Mouse (Mus musculus) neural tube, embryonic 12.5 days (tissue): ENCODE results near the gene Mecom. TPM values are rescaled to one million over a fixed set of nuclear protein-coding genes. Genes with fewer than 3 reads are reported as not detected.
"Not testable (repeated sequence)": the region's sequence is repeated elsewhere in the genome, so short reads cannot be mapped to it uniquely, and the experiment has no call there.

Experiments
- ATAC-seq: fragments of 200-750 bp; cut with Nextera tagmentation; 2 replicates; pipeline ENCODE4 v1.8.0; 2017; ENCODE audit warnings: low read depth, mild to moderate bottlenecking, moderate TSS enrichment, moderate library complexity; ENCODE audit not compliant: low FRiP score
- H3K27ac ChIP-seq: fragments of 300-500 bp; sonication (generic); 2 replicates; pipeline ENCODE4 v1.5.1; 2016
- H3K27me3 ChIP-seq: fragments of 300-500 bp; sonication (generic); replicated peaks from 2 replicates; pipeline ENCODE4 v1.6.1; 2016; ENCODE audit warnings: mild to moderate bottlenecking
- H3K36me3 ChIP-seq: fragments of 300-500 bp; sonication (generic); 2 replicates; pipeline ENCODE4 v1.6.1; 2016; ENCODE audit warnings: mild to moderate bottlenecking
- H3K4me1 ChIP-seq: fragments of 300-500 bp; sonication (generic); 2 replicates; pipeline ENCODE4 v1.6.1; 2016
- H3K4me2 ChIP-seq: fragments of 300-500 bp; sonication (generic); replicated peaks from 2 replicates; pipeline ENCODE4 v1.6.1; 2016; ENCODE audit warnings: mild to moderate bottlenecking
- H3K4me3 ChIP-seq: fragments of 300-500 bp; sonication (generic); 2 replicates; pipeline ENCODE4 v1.5.1; 2016
- H3K9ac ChIP-seq: fragments of 300-500 bp; sonication (generic); 2 replicates; pipeline ENCODE4 v1.6.1; 2016; ENCODE audit warnings: mild to moderate bottlenecking
- H3K9me3 ChIP-seq: fragments of 300-500 bp; sonication (generic); 2 replicates; pipeline ENCODE4 v1.6.1; 2016; ENCODE audit warnings: mild to moderate bottlenecking
- WGBS: fragments of 180-500 bp; shearing (Covaris S2); methylation state at CpG from one replicate; pipeline ENCODE4 v1.1.7; 2016; 5-methylcytosine and 5-hydroxymethylcytosine counted together
- polyA plus RNA-seq: library from polyadenylated mRNA; unstranded; fragments of >200 nt; fragmentation: Nextera tagmentation; extraction: Ambion mirVana; gene quantifications from 2 replicates; pipeline ENCODE4 v1.2.1, GENCODE M21; 2016

Gene Mecom
- polyA plus RNA-seq, 1 experiment from 2014 or later = 16.1 TPM

DNA sequence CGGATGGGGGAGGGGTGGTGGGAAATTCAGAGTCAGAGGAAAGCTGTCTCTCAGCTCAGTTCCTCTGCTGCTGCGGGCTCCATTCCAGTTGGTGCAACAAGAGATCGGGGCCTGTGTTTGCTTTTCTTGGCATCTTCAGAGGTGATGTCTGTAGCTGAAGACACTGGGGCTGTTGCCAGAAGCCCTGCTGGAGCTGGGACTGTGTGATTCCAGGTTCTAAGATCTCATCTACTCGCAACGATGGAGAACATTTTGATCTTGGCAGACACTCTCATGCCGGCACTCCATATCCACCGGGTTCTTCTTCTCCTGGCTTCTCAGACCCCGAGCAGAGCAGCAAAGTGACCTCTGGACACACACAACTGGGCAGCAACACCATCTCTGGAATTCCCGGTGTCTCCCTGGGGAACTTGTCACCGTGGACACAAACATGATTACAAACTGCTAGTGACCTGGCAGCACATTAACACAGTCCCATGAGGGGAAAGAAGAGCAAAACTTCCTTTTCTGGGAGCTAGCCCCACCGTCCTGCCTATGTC lies 908 bp downstream of the Mecom start:
- Histone ChIP-seq H3K27ac (no peak overlapping the region), H3K4me2 (no peak overlapping the region), H3K36me3 (no peaks in the 10 kb centered on the region), H3K4me1 (no peaks in the 10 kb centered on the region), H3K9me3 (no peaks in the 10 kb centered on the region), H3K4me3 (no peak overlapping the region), H3K27me3 (no peaks in the 10 kb centered on the region), H3K9ac (no peak overlapping the region)
- no peak for ATAC-seq
- 73% methylated on average over 11 of the region's 11 CpGs for WGBS

DNA sequence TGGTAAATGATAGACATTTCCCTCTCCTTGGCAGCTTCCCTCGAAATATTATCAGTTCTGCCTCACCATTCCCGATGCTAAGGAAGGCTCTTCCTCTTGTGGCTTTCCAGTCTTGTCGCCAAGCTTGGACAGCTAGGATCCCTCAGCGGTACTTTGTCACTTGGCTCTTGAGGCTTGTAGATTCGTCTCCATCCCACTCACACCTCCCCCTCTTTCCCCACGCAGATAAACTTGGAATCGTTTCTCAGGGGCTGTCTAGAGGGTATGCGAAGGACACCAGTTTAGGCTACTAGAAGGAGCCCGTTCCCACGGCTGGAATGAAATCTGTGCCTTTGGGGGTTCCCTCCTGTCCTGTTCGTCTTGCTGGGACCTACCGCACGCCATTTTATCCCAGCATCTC lies 1.4 kb downstream of the Mecom start:
- H3K9ac ChIP-seq = no peak overlapping the region
- H3K4me3 ChIP-seq = no peak overlapping the region
- ATAC-seq = no peak
- no peaks in the 10 kb centered on the region for H3K9me3 ChIP-seq
- H3K4me2 ChIP-seq = no peak overlapping the region
- no peaks in the 10 kb centered on the region for H3K4me1 ChIP-seq
- 77% methylated on average over 13 of the region's 13 CpGs for WGBS
- H3K27ac ChIP-seq = no peak overlapping the region
- no peaks in the 10 kb centered on the region for H3K27me3 ChIP-seq
- no peaks in the 10 kb centered on the region for H3K36me3 ChIP-seq

DNA sequence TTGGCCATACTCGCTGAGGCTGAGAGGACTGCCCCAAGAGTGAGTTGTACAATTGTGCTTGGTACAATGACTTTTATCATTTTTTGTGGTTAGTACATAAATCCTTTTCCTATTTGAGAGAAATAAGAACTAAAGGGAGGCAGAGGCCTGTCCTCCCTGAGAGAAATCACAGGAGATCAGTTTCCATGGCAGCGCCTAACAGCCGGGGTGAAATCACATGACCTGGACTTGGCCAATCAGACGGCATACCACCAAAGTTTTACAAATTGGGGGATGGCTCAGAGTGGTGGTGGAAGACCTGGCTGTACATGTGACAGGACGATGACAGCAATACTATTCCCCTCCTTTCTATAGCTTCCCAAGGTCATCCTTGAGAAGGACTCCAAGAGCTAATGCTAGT lies 2.6 kb downstream of the Mecom start:
- Histone ChIP-seq H3K9ac (no peak overlapping the region), H3K4me2 (no peak overlapping the region), H3K4me1 (no peaks in the 10 kb centered on the region), H3K9me3 (no peaks in the 10 kb centered on the region), H3K27me3 (no peaks in the 10 kb centered on the region), H3K4me3 (no peak overlapping the region), H3K36me3 (no peaks in the 10 kb centered on the region), H3K27ac (no peak overlapping the region)
- no peak for ATAC-seq
- WGBS = 83% methylated on average over 5 of the region's 5 CpGs

DNA sequence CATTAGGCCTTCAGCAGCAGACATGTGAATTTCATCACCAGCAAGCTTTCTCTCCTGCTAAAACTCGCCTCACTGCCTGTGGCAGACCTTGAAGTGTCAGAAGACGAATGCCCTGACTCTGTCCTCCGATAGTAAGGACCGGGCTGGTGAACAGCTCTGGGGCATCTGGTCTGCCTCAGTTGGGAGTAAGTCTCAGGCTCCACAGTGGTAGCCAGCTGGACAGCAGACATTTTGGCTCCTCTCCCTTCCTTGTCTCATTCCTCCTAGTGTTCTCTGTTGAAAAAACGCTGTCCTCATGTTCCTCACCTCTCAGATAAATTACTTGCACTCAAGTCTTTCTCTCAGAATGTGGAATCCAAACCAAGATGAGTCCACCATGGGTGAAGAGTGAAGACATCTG lies 3.5 kb downstream of the Mecom start:
- H3K4me3 ChIP-seq = no peak overlapping the region
- H3K9ac ChIP-seq = no peak overlapping the region
- no peaks in the 10 kb centered on the region for H3K36me3 ChIP-seq
- 69% methylated on average over 5 of the region's 5 CpGs for WGBS
- ATAC-seq = no peak
- H3K4me2 ChIP-seq = no peak overlapping the region
- no peaks in the 10 kb centered on the region for H3K4me1 ChIP-seq
- H3K27me3 ChIP-seq = no peaks in the 10 kb centered on the region
- no peak overlapping the region for H3K27ac ChIP-seq
- H3K9me3 ChIP-seq = no peaks in the 10 kb centered on the region

DNA sequence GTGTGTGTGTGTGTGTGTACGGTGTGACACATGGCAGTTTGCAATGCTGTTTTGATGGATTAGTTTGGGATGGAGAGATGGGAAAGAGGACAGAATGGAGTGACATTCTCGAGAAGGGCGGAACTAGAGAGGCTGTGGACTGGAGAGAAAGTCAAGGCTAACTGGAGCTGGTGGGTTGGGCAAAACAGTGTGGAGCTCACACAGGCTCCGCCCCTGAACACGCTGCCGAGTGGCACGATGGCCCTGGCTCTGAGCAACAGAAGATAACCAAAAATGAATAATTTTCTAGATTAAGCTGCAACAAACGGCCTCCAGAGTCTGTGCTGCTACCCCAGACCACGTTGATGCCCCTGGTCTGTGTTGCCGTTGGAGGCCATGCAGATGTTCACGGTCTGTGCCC lies 12.0 kb downstream of the Mecom start:
- ATAC-seq = no peak
- Histone ChIP-seq H3K9me3 (no peaks in the 10 kb centered on the region), H3K4me2 (no peak overlapping the region), H3K27ac (no peak overlapping the region), H3K4me1 (no peaks in the 10 kb centered on the region), H3K4me3 (no peak overlapping the region), H3K9ac (no peak overlapping the region), H3K36me3 (no peaks in the 10 kb centered on the region), H3K27me3 (no peaks in the 10 kb centered on the region)
- WGBS = 93% methylated on average over 11 of the region's 11 CpGs

DNA sequence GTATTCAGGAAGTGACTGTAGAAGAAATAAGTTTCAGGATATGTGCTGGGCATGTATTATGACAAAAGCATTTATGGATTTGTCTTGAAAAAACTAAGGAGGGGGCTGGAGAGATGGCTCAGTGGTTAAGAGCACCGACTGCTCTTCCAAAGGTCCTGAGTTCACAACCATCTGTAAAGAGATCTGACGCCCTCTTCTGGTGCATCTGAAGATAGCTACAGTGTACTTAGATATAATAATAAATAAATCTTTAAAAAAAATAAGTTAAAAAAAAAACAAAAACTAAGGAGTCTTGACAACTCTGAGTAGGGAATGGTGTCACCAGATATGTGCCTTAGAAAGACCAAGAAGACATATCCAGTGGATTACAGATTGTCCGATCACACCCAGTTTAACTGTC lies 27.1 kb downstream of the Mecom start:
- peaks cover 17% of the 10 kb centered on the region for H3K27me3 ChIP-seq
- H3K36me3 ChIP-seq, H3K4me3 ChIP-seq, H3K4me2 ChIP-seq, H3K4me1 ChIP-seq, H3K9me3 ChIP-seq, H3K9ac ChIP-seq, H3K27ac ChIP-seq, ATAC-seq: not testable (repeated sequence)
- 51% methylated on average over 3 of the region's 3 CpGs for WGBS

DNA sequence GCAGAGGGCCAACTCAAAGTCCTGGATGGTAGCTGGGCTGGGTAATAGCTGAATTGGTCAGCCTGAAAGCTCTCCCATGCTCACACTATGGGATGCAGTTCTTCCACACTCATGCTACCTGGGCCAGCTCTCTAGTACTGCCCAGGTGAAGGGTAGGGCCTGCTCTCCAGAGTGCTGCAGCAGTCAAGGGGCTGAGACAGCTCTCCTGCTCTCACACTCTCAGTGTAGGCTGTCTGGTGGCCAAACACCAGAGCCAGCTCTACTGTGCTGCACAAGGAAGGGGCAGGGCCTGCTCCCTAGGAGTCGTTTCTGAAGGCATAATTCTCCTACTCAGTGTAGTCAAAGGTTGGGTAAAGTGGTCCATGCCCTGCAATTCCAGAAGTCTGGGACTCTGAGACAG lies 28.4 kb downstream of the Mecom start:
- no peaks in the 10 kb centered on the region for H3K9me3 ChIP-seq
- WGBS = 41% methylated on average over 1 of the region's 1 CpGs
- no peak for ATAC-seq
- no peaks in the 10 kb centered on the region for H3K36me3 ChIP-seq
- no peak overlapping the region for H3K4me3 ChIP-seq
- no peak overlapping the region for H3K27ac ChIP-seq
- H3K9ac ChIP-seq = no peak overlapping the region
- H3K27me3 ChIP-seq = peaks cover 26% of the 10 kb centered on the region
- peaks cover 6% of the 10 kb centered on the region for H3K4me1 ChIP-seq
- no peak overlapping the region for H3K4me2 ChIP-seq

DNA sequence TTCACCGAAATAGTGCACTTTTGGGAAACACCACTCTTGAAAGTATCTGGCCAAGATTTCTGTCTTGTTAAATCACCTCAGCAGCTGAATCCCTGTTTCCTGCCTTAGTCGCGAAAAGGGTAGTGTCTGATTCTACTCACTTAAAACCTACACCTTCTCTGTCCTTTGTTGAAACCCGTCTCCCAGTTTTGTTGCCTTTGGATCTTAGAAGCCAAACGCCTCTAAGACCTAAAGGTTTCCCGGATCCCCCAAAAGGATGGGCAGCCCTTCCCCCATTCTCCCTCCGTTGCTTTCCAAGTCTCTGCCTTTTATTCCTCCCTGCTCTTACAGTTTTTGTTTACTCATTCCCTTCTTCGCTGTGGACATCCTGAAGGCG lies 32.0 kb downstream of the Mecom start:
- H3K4me3 ChIP-seq = no peak overlapping the region
- ATAC-seq = no peak
- peaks cover 20% of the 10 kb centered on the region for H3K4me1 ChIP-seq
- no peaks in the 10 kb centered on the region for H3K9me3 ChIP-seq
- no peak overlapping the region for H3K27ac ChIP-seq
- no peak overlapping the region for H3K9ac ChIP-seq
- H3K4me2 ChIP-seq = peak overlapping the region; percentile 78; the same call in 1 of the 2 replicates
- WGBS = 7% methylated on average over 9 of the region's 9 CpGs
- H3K36me3 ChIP-seq = no peaks in the 10 kb centered on the region
- H3K27me3 ChIP-seq = peaks cover 55% of the 10 kb centered on the region

DNA sequence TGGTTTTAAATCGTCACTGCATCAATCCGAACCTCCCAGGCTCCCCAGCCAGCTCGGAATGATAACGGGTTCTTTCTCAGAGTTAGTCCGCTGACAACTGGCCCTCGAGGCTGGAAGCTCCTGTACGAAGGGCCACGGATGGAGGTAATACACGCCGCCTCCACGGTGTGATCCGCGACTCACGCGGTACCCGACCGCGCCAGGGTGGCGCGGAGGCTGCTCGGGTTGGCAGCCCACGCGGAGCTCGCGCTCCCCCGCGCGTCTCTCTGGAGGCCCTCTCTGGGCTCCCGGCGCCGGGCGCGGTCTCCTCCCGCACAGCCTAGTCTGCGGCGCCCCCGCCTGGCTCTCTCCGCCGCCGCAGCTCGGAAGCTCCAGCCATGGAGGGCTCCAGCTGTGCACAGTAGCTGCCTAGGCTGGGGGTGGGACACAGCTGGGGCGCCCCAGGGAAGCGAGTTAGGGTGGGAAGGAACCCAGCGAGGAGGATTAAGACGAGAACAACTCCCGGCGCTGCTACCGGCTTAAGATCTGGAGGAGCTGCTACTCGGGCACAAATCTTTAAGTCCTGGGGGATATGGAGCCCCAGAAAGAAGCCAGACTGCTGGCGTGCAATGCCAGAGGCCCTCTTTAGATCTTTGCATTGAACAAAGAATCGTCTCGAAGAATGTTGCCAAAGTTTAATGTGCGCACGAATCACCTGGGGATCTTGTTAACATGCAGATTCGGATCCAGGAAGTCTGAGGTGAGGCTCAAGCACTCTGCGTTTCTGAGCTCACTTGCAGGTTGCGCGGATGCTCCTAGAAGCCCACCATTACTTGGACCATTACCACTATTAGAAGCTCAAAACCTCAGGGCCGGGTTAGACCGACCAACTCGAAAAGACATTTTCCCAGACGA lies 32.7 kb downstream of the Mecom start:
- Histone ChIP-seq H3K9ac (no peak overlapping the region), H3K27ac (no peak overlapping the region), H3K9me3 (no peaks in the 10 kb centered on the region), H3K27me3 (peaks cover 61% of the 10 kb centered on the region), H3K4me3 (peak overlapping the region; percentile 39), H3K36me3 (no peaks in the 10 kb centered on the region), H3K4me2 (peak overlapping the region; percentile 78), H3K4me1 (peaks cover 22% of the 10 kb centered on the region)
- ATAC-seq = peak; percentile 88
- WGBS = under 1% methylated on average over 62 of the region's 62 CpGs

DNA sequence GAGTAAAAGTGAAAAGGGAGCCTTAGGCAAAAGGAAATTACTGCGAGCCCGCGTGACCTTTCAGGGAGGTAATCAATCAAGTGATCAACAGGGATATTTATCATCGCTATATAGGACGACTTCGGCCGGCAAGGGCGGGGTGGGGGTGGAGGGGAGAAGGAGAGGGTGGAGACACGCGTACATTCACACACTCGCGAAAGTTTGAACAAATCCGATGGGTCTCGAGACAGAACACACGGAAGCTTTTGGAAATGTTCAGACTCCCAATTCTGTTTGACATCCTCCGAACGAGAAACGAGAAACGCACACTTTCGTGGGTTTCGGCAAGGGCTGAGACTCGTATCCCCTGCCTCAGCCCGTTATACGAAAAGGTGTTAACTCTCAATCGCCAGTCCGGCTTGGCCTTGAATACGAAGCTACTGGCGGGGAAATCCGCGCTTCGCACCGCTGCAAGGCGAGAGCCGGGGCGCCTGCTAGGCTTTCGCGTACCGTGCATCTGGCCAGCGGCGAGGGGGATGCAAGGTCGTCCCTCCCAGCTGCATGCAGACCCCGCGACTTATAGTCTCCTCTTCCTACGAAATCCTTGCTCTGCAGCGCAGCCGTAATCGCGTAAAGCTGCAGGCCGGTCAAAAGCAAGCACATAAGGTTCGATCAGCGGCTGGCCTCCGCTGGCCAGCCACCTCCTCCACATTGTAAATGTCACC lies 33.6 kb downstream of the Mecom start:
- under 1% methylated on average over 52 of the region's 52 CpGs for WGBS
- peaks cover 65% of the 10 kb centered on the region for H3K27me3 ChIP-seq

DNA sequence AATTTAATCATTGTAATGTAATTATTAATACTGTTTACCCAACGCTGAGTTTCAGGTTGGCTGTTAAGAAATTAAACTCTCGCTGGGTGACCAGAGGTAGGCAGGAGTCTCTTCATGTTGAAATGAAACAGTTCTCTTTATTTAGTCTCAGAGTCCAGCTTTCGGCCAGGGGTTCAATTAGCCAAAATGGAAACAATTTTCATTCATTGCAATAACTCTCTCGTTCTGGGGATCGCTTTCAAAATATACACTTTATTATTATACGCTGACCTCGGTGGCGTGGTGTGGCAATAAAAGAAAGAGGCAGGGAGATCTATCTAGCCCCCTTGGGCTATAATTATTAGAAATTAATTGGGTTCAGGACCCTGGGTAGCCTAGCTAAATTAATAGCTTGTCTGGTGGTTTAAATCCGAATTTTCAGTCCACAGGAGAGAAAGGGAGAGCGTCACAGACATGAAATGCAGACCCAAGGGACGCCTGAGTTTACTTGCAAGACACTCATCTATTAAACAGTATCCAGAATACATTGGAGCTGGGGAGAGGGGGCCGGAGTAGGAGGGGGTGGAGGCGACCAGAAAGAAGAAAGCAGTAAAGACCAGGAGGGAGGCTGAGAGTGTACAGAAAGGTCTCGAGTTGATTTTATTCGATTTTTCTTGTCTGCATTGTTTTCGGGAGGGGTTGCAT lies 34.4 kb downstream of the Mecom start:
- Histone ChIP-seq H3K9ac (no peak overlapping the region), H3K9me3 (no peaks in the 10 kb centered on the region), H3K4me1 (peaks cover 27% of the 10 kb centered on the region), H3K4me3 (peak overlapping the region; percentile 39), H3K27ac (no peak overlapping the region), H3K27me3 (peaks cover 72% of the 10 kb centered on the region), H3K4me2 (peak overlapping the region; percentile 78), H3K36me3 (no peaks in the 10 kb centered on the region)
- ATAC-seq = no peak
- WGBS = 3% methylated on average over 16 of the region's 16 CpGs

More for the DNA sequence above, 33.6 kb downstream of the Mecom start:
- Histone ChIP-seq H3K4me2 (peak overlapping the region; percentile 78), H3K9me3 (no peaks in the 10 kb centered on the region), H3K9ac (peak overlapping the region; percentile 33; the same call in 1 of the 2 replicates), H3K4me1 (peaks cover 23% of the 10 kb centered on the region), H3K27ac (no peak overlapping the region), H3K36me3 (no peaks in the 10 kb centered on the region), H3K4me3 (peak overlapping the region; percentile 39)
- ATAC-seq = peak; percentile 38

DNA sequence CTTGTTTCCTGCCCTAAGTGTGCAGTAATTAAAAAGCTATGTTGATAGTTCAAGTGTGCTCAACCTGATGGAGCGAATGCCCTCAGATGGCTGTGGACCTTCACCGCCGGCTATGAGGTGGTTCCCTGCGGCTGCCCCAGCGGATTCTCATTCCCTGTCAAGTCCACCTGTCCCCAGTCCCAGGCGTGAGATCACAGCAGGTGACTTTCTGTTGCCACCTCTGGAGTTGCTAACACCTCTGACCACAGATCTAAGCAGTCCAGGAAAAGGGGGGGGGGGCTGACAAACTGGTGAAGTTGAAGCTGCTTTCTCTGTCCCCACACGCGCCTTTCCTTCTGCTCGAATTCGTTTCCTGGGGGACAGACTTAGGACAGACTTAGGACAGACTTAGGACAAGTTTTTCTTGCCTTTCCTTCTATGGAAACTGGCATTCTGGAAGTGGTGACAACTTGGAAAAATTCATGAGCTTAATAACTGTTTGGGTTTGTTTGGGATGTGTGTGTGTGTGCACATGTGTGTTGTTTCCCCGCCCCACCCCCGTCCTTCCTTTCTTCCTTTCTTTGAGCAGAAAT lies 35.3 kb downstream of the Mecom start:
- no peak overlapping the region for H3K4me3 ChIP-seq
- peaks cover 75% of the 10 kb centered on the region for H3K27me3 ChIP-seq
- no peak overlapping the region for H3K9ac ChIP-seq
- 2% methylated on average over 12 of the region's 12 CpGs for WGBS
- no peak overlapping the region for H3K27ac ChIP-seq
- no peaks in the 10 kb centered on the region for H3K36me3 ChIP-seq
- ATAC-seq = no peak
- H3K4me1 ChIP-seq = peaks cover 35% of the 10 kb centered on the region
- no peaks in the 10 kb centered on the region for H3K9me3 ChIP-seq
- H3K4me2 ChIP-seq = no peak overlapping the region
